Mouse (Mus musculus): ENCODE data around the gene Mapk6. TPM values are rescaled to one million over a fixed set of nuclear protein-coding genes. Genes with fewer than 3 reads are reported as not detected.

The Mapk6 gene
- polyA plus RNA-seq, 1 experiment from 2014 or later: 87.1 TPM

GRCm38 (mm10) chr9:75362201-75362600, 47.6 kb downstream of the Mapk6 start:
- no peak for DNase-seq (ENCODE audit: low spot score)
- Histone ChIP-seq H3K27me3 (ENCODE audit: insufficient read depth, poor library complexity, severe bottlenecking) (no peaks in the 10 kb centered on the region), H3K27ac (no peak overlapping the region), H3K4me1 (no peaks in the 10 kb centered on the region), H3K36me3 (no peaks in the 10 kb centered on the region), H3K9me3 (no peaks in the 10 kb centered on the region), H3K4me3 (no peak overlapping the region)
- WGBS: 82% methylated on average over 4 of the region's 4 CpGs

DNA sequence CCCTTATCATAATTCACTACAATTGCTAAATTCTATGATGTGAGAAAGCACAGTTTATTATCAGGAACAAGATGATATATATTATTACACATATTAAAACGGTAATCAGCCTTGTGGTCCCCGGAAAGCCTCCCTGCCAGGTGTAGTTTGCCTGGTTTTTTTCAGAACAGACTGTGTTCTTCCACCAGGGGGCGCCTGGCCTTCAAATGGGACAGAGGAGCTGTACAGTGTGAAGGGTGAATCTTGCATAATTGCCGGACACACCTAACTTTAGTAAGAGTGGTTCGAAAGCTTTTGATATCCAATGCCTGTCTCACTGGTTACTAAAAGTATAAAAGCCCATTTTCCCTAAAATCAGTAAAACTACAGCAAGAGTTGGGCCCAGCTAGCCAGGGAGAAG, 48.1 kb downstream of the Mapk6 start:
- Histone ChIP-seq H3K4me3 (no peak overlapping the region), H3K27me3 (ENCODE audit: insufficient read depth, poor library complexity, severe bottlenecking) (no peaks in the 10 kb centered on the region), H3K9me3 (no peaks in the 10 kb centered on the region), H3K36me3 (no peaks in the 10 kb centered on the region), H3K27ac (no peak overlapping the region), H3K4me1 (no peaks in the 10 kb centered on the region)
- WGBS: 46% methylated on average over 5 of the region's 5 CpGs
- DNase-seq (ENCODE audit: low spot score): peak; percentile 83

DNA sequence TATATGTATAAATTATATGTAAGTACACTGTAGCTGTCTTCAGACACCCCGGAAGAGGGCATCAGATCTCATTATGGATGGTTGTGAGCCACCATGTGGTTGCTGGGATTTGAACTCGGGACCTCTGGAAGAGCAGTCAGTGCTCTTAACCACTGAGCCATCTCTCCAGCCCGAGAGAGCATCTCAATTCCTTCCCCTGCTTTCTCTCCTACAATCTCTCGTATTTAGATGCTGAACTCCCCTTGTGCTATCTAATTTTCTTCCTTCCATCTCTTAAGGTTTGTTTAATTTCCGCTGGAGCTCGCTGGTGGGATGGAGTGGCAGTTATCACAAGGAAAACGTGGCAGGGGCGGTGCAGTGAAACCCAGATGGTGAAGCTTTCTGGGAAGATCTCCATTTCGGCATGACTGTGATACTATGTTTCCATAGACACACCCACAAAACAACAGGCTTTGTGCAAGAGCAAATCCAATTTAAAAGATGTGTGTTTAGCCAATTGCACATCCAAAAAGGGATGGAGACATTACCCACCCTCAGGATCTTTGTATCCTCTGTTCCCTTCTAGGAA, 52.6 kb downstream of the Mapk6 start:
- H3K27me3 ChIP-seq (ENCODE audit: insufficient read depth, poor library complexity, severe bottlenecking): no peaks in the 10 kb centered on the region
- no peak overlapping the region for H3K27ac ChIP-seq
- no peaks in the 10 kb centered on the region for H3K4me1 ChIP-seq
- H3K4me3 ChIP-seq: no peak overlapping the region
- no peaks in the 10 kb centered on the region for H3K36me3 ChIP-seq
- H3K9me3 ChIP-seq: no peaks in the 10 kb centered on the region
- no peak for DNase-seq (ENCODE audit: low spot score)
- WGBS: 71% methylated on average over 9 of the region's 9 CpGs

DNA sequence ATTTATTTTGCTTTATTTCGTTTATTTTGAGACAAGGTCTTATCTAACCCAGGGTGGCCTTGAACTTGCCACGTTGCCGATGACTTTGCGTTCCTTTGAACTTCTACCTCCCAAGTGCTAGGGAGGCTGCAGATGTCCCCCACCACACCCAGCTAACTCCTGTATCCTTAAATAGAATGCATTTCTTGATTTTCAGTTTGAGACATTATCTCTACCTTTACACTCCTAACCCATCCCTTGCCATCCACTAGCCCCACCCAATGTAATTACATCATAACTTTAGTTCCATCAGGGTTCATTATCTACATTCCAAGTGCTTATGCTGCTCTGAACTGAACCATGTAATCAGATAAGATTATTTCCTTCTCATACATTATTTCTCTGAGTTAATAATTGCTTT, 54.0 kb downstream of the Mapk6 start:
- DNase-seq (ENCODE audit: low spot score): no peak
- WGBS: 79% methylated on average over 4 of the region's 4 CpGs
- H3K9me3 ChIP-seq: no peaks in the 10 kb centered on the region
- no peaks in the 10 kb centered on the region for H3K36me3 ChIP-seq
- no peak overlapping the region for H3K27ac ChIP-seq
- no peaks in the 10 kb centered on the region for H3K4me1 ChIP-seq
- no peaks in the 10 kb centered on the region for H3K27me3 ChIP-seq (ENCODE audit: insufficient read depth, poor library complexity, severe bottlenecking)
- no peak overlapping the region for H3K4me3 ChIP-seq

DNA sequence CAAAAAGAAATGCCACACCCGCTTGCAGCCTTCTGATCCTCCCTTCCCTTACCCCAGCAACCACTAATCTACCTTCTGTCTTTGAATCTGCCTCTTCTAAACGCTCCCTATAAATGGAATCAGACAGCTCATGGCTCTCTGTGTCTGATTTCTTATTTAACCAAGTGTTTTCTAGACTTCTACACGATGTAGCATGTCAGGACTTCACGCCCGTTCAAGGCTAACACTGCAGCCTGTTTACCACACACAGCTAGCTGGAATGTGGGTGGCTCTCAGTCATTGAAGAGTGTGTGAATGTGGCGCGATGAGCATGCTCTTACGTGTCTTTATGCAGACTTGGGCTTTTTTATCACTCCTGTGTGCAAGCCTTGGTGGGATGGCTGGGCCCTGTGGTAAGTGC, 56.7 kb downstream of the Mapk6 start:
- H3K4me1 ChIP-seq: peaks cover 13% of the 10 kb centered on the region; the same call in 1 of the 2 replicates
- no peak overlapping the region for H3K27ac ChIP-seq
- no peaks in the 10 kb centered on the region for H3K9me3 ChIP-seq
- H3K36me3 ChIP-seq: no peaks in the 10 kb centered on the region
- 74% methylated on average over 8 of the region's 8 CpGs for WGBS
- H3K4me3 ChIP-seq: no peak overlapping the region
- H3K27me3 ChIP-seq (ENCODE audit: insufficient read depth, poor library complexity, severe bottlenecking): no peaks in the 10 kb centered on the region
- no peak for DNase-seq (ENCODE audit: low spot score)

DNA sequence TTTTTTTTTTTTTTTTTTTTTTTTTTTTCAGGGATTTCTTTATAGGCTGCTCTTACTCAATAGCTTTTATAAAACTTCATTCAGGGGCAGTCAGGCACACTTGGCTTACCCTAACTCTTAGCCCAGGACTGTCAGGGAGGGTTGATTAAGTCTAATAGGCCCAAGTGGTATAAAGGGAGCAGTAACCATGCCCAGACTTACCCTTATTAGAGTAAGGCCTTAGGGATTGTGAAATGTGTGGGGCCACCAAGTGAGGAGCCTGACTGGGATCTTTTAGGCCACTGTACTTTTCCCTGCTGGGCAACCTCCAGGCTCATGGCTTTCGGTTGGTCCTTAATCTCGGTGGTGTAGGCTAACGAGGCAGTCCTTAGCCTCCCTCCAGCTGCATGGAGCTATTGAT, 61.2 kb downstream of the Mapk6 start:
- DNase-seq (ENCODE audit: low spot score): no peak
- Histone ChIP-seq H3K4me3 (no peak overlapping the region), H3K9me3 (no peaks in the 10 kb centered on the region), H3K27me3 (ENCODE audit: insufficient read depth, poor library complexity, severe bottlenecking) (no peaks in the 10 kb centered on the region), H3K36me3 (peaks cover 30% of the 10 kb centered on the region), H3K27ac (no peak overlapping the region), H3K4me1 (peaks cover 13% of the 10 kb centered on the region; the same call in 1 of the 2 replicates)
- 81% methylated on average over 3 of the region's 3 CpGs for WGBS

GRCm38 (mm10) chr9:75348066-75348465, 61.7 kb downstream of the Mapk6 start:
- no peak for DNase-seq (ENCODE audit: low spot score)
- Histone ChIP-seq H3K27ac (no peak overlapping the region), H3K4me1 (peaks cover 13% of the 10 kb centered on the region; the same call in 1 of the 2 replicates), H3K27me3 (ENCODE audit: insufficient read depth, poor library complexity, severe bottlenecking) (no peaks in the 10 kb centered on the region), H3K9me3 (no peaks in the 10 kb centered on the region), H3K36me3 (peaks cover 36% of the 10 kb centered on the region), H3K4me3 (no peak overlapping the region)
- 86% methylated on average over 17 of the region's 17 CpGs for WGBS

- H3K4me3 ChIP-seq: no peak within 1 kb of the TSS
- H3K27me3 ChIP-seq (ENCODE audit: insufficient read depth, poor library complexity, severe bottlenecking): no peaks in the 10 kb centered on the region
- H3K4me1 ChIP-seq: peaks cover 13% of the 10 kb centered on the region; the same call in 1 of the 2 replicates
- no peaks in the 10 kb centered on the region for H3K9me3 ChIP-seq
- H3K36me3 ChIP-seq: peaks cover 42% of the 10 kb centered on the region
- 90% methylated on average over 5 of the region's 5 CpGs for WGBS
- H3K27ac ChIP-seq: no peak within 1 kb of the TSS
- no peak for DNase-seq (ENCODE audit: low spot score)
These were observed 62.3 kb downstream of the Mapk6 start, which contains the start of gene Bcl2l10 for GRCm38 (mm10) chr9:75347458-75347857. Bcl2l10 (plus strand) TSS chr9:75347758.

DNA sequence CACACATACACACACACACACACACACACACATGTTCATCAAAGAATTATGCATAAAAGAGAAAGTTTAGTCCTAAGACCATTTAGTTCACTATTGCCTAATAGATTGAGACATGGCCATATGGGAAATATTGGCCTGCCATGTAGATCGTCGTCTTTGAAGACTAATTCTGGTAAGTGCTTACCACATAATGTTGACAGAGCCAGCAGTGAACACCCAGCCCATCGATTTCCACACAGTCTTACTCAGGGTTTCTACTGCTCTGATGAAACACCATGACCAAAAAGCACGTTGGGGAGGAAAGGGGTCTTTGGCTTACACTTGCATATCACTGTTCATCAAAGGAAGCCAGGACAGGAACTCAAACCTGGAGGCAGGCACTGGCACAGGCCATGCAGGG, 67.4 kb downstream of the Mapk6 start:
- 84% methylated on average over 4 of the region's 4 CpGs for WGBS
- Histone ChIP-seq H3K4me3 (no peak overlapping the region), H3K27me3 (ENCODE audit: insufficient read depth, poor library complexity, severe bottlenecking) (no peaks in the 10 kb centered on the region), H3K27ac (no peak overlapping the region), H3K9me3 (no peaks in the 10 kb centered on the region), H3K36me3 (peaks cover 80% of the 10 kb centered on the region), H3K4me1 (no peaks in the 10 kb centered on the region)
- DNase-seq (ENCODE audit: low spot score): no peak

DNA sequence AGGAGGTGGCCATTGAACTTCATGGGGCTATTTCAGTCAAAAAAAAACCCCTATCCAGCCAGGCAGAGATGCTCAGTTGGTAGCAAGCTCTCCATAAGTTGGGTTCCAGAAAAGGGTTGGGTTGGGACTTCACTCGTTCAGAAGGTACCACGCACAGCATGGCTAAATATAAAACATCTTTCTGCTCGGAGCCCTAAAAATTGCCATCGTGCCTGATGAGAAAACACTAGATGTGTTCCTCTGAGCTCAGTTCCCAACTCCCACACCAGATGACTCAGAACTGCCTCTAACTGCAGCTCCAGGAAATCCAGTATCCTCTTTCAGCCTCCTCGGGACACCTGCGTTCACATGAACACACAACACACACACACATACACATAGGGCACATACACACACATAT, 71.8 kb downstream of the Mapk6 start:
- Histone ChIP-seq H3K36me3 (peaks cover 88% of the 10 kb centered on the region), H3K4me3 (no peak overlapping the region), H3K4me1 (no peaks in the 10 kb centered on the region), H3K27ac (no peak overlapping the region), H3K9me3 (no peaks in the 10 kb centered on the region), H3K27me3 (ENCODE audit: insufficient read depth, poor library complexity, severe bottlenecking) (no peaks in the 10 kb centered on the region)
- WGBS: 89% methylated on average over 6 of the region's 6 CpGs
- no peak for DNase-seq (ENCODE audit: low spot score)

DNA sequence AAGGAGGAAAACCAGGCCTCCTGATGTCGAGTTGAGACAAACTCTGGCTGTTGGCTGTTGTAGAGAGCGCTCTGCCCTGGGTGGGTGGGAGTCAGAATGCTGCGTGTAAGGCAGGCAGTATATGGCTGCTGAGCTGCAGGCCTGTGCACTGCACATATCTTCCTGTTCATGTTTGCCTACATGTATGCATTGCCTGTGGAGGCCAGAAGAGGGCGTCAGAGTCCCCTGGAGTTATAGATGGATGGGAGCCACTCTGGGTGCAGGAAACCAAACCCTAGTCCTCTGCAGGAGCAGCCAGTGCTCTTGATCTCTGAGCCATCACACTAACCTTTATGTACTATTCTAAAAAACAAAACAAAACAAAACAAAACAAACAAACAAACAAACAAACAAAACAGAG, 75.4 kb downstream of the Mapk6 start:
- H3K27ac ChIP-seq: no peak overlapping the region
- H3K4me3 ChIP-seq: no peak overlapping the region
- no peaks in the 10 kb centered on the region for H3K9me3 ChIP-seq
- no peaks in the 10 kb centered on the region for H3K27me3 ChIP-seq (ENCODE audit: insufficient read depth, poor library complexity, severe bottlenecking)
- H3K4me1 ChIP-seq: no peaks in the 10 kb centered on the region
- WGBS: 76% methylated on average over 4 of the region's 4 CpGs
- no peak for DNase-seq (ENCODE audit: low spot score)
- H3K36me3 ChIP-seq: peaks cover 89% of the 10 kb centered on the region

- Histone ChIP-seq H3K36me3 (peaks cover 75% of the 10 kb centered on the region), H3K27ac (no peak overlapping the region), H3K27me3 (ENCODE audit: insufficient read depth, poor library complexity, severe bottlenecking) (no peaks in the 10 kb centered on the region), H3K4me3 (no peak overlapping the region), H3K4me1 (no peaks in the 10 kb centered on the region), H3K9me3 (no peaks in the 10 kb centered on the region)
- DNase-seq (ENCODE audit: low spot score): no peak
- 95% methylated on average over 8 of the region's 8 CpGs for WGBS
These were observed 79.0 kb downstream of the Mapk6 start for GRCm38 (mm10) chr9:75330821-75331220.

GRCm38 (mm10) chr9:75328047-75328446, 81.8 kb downstream of the Mapk6 start:
- WGBS: 91% methylated on average over 3 of the region's 3 CpGs
- no peak for DNase-seq (ENCODE audit: low spot score)
- no peaks in the 10 kb centered on the region for H3K27me3 ChIP-seq (ENCODE audit: insufficient read depth, poor library complexity, severe bottlenecking)
- no peaks in the 10 kb centered on the region for H3K4me1 ChIP-seq
- H3K4me3 ChIP-seq: no peak overlapping the region
- H3K36me3 ChIP-seq: peaks cover 59% of the 10 kb centered on the region
- H3K27ac ChIP-seq: no peak overlapping the region
- H3K9me3 ChIP-seq: no peaks in the 10 kb centered on the region
